Mouse (Mus musculus): ENCODE measurements around the gene Lrrc8b. TPM values are rescaled to one million over a fixed set of nuclear protein-coding genes. Genes with fewer than 3 reads are reported as not detected.

Lrrc8b gene
- polyA plus RNA-seq, 1 experiment: 0.21 TPM

DNA sequence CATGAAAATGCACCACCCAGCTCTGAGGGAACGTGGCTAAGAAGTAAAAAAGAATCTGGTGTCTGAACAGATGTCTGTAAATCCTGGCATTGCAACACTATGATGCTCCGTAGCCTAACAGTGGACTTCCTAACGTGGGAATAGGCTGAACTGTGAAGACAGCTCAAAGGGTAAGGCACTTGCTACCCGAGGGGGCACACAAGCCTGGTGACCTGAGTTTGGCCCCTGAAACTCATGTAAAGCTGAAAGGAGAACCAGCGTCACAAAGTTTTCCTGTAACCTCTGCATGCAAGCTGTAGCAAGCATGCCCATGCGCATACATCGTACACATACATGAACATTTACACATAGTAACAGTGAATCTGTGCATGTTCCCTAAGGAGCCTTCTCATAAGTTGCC lies 81.0 kb downstream of the Lrrc8b start:
- TF ChIP-seq GATA1 (IDR thresholded peaks at IDR 0.05; ENCODE audit: low read length) (no peak), TAL1 (IDR thresholded peaks at IDR 0.05; ENCODE audit: low read length) (no peak)
- Histone ChIP-seq H3K4me1 (ENCODE audit: control insufficient read depth) (peaks cover 19% of the 10 kb centered on the region), H3K4me3 (replicated peaks) (no peak overlapping the region), H3K36me3 (ENCODE audit: control insufficient read depth) (no peaks in the 10 kb centered on the region), H3K9me3 (ENCODE audit: control insufficient read depth, low read length) (peaks cover 4% of the 10 kb centered on the region), H3K27me3 (ENCODE audit: control insufficient read depth) (peaks cover 27% of the 10 kb centered on the region)

DNA sequence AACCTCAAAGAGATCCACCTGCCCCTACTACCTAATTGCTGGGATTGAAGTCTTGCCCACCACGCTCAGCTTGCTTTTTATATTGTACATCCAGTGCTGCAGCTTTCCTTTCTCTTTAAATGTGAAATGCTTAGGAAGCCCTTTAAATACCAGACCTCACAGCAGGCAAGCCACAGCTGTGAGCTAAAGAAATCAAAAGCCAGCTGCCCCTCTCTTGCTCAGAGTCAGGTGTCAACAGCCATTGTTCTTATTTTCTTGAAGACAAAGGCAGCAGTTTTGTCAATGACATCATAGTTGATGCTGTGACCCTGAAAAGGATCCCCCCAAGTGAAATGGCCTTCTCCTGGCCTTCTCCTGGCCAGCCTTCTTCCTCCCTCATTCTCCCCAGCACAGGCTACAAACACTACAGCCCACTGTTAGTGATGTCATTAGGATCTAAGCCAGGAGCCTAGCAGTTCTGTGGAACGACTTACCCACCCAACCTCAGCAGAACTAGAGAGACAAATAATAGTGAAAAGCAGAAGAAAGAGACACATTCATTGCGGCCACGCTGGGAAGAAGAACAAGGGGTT lies 82.9 kb downstream of the Lrrc8b start:
- peaks cover 39% of the 10 kb centered on the region for H3K27me3 ChIP-seq (ENCODE audit: control insufficient read depth)
- no peaks in the 10 kb centered on the region for H3K36me3 ChIP-seq (ENCODE audit: control insufficient read depth)
- H3K9me3 ChIP-seq (ENCODE audit: control insufficient read depth, low read length): peaks cover 11% of the 10 kb centered on the region
- TF ChIP-seq TAL1 (IDR thresholded peaks at IDR 0.05; ENCODE audit: low read length) (no peak), GATA1 (IDR thresholded peaks at IDR 0.05; ENCODE audit: low read length) (no peak)
- no peak overlapping the region for H3K4me3 ChIP-seq (replicated peaks)
- H3K4me1 ChIP-seq (ENCODE audit: control insufficient read depth): peaks cover 21% of the 10 kb centered on the region

DNA sequence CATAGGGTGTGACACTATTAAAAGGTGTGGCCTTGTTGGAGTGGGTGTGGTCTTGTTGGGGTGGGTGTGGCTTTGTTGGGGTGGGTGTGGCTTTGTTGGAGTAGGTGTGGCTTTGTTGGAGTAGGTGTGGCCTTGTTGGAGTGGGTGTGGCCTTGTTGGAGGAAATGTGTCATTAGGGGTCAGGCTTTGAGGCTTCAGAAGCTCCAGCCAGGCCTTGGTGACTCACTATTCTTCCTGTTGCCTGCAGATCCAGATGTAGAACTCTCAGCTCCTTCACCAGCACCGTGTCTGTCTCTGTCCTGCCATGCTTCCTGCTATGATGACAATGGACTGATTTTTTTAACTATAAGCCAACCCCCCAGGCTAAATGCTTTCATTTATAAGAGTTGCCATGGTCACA lies 83.8 kb downstream of the Lrrc8b start:
- peaks cover 13% of the 10 kb centered on the region for H3K9me3 ChIP-seq (ENCODE audit: control insufficient read depth, low read length)
- H3K4me3 ChIP-seq (replicated peaks): no peak overlapping the region
- TF ChIP-seq TAL1 (IDR thresholded peaks at IDR 0.05; ENCODE audit: low read length) (no peak), GATA1 (IDR thresholded peaks at IDR 0.05; ENCODE audit: low read length) (no peak)
- H3K36me3 ChIP-seq (ENCODE audit: control insufficient read depth): no peaks in the 10 kb centered on the region
- peaks cover 39% of the 10 kb centered on the region for H3K27me3 ChIP-seq (ENCODE audit: control insufficient read depth)
- H3K4me1 ChIP-seq (ENCODE audit: control insufficient read depth): peaks cover 20% of the 10 kb centered on the region

DNA sequence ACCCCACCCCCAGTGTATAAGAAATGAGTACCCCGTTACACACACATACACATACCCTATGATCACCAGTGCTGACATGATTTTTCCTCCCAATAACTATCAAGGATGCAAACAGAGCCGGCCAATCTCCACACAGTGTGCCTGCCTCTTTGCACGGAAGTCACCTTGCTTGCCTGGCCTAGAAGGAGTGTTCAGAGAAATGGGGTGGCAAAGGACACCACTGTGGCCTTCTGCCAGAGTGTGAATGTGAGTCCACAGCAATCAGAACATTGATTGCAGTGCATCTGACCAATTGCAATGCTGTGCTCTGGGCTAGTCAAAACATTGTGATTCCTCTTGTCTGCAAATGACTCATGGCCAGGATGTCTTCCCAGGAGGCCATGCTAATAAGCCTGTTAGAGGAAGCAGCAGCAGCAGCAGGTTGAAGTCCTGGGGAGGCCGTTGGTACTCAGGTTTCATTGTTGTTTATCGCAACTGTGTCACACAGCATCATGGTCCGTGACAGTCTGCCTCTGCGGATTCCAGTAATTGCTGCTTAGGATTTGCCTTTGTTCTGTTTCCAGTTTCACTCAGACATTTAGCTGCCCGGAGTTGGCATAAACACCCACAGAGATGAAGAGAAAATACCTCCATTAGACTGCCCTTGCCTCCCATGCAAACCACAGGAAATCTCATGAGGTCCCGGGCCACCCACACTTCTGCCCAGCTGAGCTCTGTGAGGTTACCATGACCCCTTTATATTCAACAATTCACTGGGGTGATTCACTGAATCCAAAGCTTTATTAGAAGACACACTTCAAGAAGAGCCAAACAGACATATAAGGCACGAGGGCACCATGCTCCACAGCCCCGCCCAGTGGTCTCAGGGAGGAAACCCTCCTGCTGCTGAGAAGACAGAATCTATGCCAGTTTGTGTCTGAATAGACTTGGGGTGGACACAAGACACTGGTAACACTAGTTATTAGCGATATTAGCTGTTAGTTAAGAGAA lies 84.9 kb downstream of the Lrrc8b start:
- Histone ChIP-seq H3K27me3 (ENCODE audit: control insufficient read depth) (peaks cover 36% of the 10 kb centered on the region), H3K4me1 (ENCODE audit: control insufficient read depth) (peaks cover 13% of the 10 kb centered on the region), H3K36me3 (ENCODE audit: control insufficient read depth) (no peaks in the 10 kb centered on the region), H3K9me3 (ENCODE audit: control insufficient read depth, low read length) (peaks cover 13% of the 10 kb centered on the region), H3K4me3 (replicated peaks) (no peak overlapping the region)
- TF ChIP-seq GATA1 (IDR thresholded peaks at IDR 0.05; ENCODE audit: low read length): no peak
- TF ChIP-seq TAL1 (IDR thresholded peaks at IDR 0.05; ENCODE audit: low read length): no peak

DNA sequence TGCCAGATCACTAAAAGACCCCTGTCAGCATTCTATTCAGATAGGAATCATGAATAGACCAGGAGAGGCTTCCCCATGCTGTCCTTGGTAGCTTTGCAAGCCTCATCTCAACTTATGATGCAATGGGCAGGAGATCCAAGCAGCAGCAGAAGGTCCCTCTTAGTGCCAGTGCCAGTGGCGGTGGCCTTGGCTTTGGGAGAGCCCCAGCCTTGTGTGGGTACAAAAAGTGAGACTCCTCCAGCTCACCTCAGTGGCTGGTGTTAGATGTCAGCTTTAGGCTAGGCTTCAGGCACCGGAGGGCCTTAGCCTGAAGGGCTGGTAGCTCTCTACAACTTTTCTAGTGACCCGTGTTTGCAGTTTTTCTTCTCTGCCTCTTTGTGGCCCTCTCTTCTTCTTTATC lies 85.6 kb downstream of the Lrrc8b start:
- Histone ChIP-seq H3K27me3 (ENCODE audit: control insufficient read depth) (peaks cover 30% of the 10 kb centered on the region), H3K4me3 (replicated peaks) (no peak overlapping the region), H3K36me3 (ENCODE audit: control insufficient read depth) (no peaks in the 10 kb centered on the region), H3K4me1 (ENCODE audit: control insufficient read depth) (peaks cover 10% of the 10 kb centered on the region), H3K9me3 (ENCODE audit: control insufficient read depth, low read length) (peaks cover 13% of the 10 kb centered on the region)
- TF ChIP-seq GATA1 (IDR thresholded peaks at IDR 0.05; ENCODE audit: low read length) (no peak), TAL1 (IDR thresholded peaks at IDR 0.05; ENCODE audit: low read length) (no peak)

DNA sequence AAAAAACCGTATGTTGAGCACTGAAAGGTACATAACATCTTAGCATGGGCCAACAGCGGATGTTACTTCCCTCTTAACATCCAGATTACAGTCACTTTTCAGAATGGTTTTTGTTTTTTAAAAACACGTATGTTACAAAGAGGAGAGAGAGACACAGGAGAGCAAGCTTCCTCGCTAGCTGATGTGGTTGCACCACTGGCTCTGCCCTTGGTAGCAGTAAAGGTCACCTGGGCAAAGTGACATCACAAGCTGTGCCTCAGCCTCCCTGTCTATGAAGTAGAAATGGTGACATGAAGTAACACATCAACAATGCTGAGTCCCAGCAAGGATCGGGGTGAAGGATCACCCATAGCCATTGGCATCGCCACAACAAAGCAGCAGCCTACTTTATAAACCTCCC lies 93.2 kb downstream of the Lrrc8b start:
- Histone ChIP-seq H3K36me3 (ENCODE audit: control insufficient read depth) (no peaks in the 10 kb centered on the region), H3K9me3 (ENCODE audit: control insufficient read depth, low read length) (no peaks in the 10 kb centered on the region), H3K4me1 (ENCODE audit: control insufficient read depth) (no peaks in the 10 kb centered on the region), H3K27me3 (ENCODE audit: control insufficient read depth) (no peaks in the 10 kb centered on the region), H3K4me3 (replicated peaks) (no peak overlapping the region)
- no peak for TF ChIP-seq GATA1 (IDR thresholded peaks at IDR 0.05; ENCODE audit: low read length)
- no peak for TF ChIP-seq TAL1 (IDR thresholded peaks at IDR 0.05; ENCODE audit: low read length)

DNA sequence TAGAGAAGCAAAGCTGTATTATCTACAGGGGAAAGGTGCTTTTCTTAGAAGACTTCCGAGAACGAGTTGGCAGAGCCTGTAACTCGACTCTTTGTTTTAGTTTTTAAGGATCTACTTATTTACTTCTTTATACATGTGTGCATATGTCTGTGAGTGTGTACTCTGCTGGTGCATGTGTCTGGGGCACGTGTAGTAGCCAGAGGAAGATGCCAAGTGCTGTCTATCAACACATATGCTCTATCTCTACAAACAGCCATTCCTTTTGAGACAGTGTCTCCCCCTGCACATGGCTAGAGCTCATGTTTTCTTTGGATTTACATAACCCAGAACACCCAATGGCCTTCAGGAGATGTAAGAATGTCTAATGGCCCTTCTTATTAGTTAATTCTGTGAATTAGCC lies 96.7 kb downstream of the Lrrc8b start:
- Histone ChIP-seq H3K36me3 (ENCODE audit: control insufficient read depth) (no peaks in the 10 kb centered on the region), H3K4me1 (ENCODE audit: control insufficient read depth) (no peaks in the 10 kb centered on the region; the same call in 1 of the 2 replicates), H3K4me3 (replicated peaks) (no peak overlapping the region), H3K9me3 (ENCODE audit: control insufficient read depth, low read length) (no peaks in the 10 kb centered on the region), H3K27me3 (ENCODE audit: control insufficient read depth) (peaks cover 1% of the 10 kb centered on the region; the same call in 1 of the 2 replicates)
- no peak for TF ChIP-seq TAL1 (IDR thresholded peaks at IDR 0.05; ENCODE audit: low read length)
- TF ChIP-seq GATA1 (IDR thresholded peaks at IDR 0.05; ENCODE audit: low read length): no peak

DNA sequence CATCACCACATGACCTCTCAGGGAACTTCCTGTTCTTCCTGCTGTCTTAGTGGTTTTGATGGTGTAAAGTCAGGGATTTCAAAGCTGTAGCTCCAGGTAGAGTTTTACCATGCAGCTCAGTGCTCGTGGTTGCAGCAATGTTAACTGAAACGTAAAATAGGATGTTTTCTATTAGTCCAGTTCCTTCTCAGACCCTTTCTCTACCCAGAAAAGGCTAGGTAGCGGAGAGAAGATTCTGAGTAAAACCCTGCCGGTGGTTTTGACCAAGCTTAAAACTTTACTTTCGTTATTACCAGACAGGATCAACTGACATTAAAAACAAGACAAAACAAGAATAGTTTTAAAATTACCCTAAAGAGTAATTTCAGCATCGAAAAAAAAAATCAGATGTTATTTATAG lies 100.0 kb downstream of the Lrrc8b start:
- H3K36me3 ChIP-seq (ENCODE audit: control insufficient read depth): no peaks in the 10 kb centered on the region; the same call in 1 of the 2 replicates
- peaks cover 24% of the 10 kb centered on the region for H3K4me1 ChIP-seq (ENCODE audit: control insufficient read depth)
- H3K27me3 ChIP-seq (ENCODE audit: control insufficient read depth): peaks cover 2% of the 10 kb centered on the region; the same call in 1 of the 2 replicates
- no peaks in the 10 kb centered on the region for H3K9me3 ChIP-seq (ENCODE audit: control insufficient read depth, low read length)
- H3K4me3 ChIP-seq (replicated peaks): no peak overlapping the region
- TF ChIP-seq TAL1 (IDR thresholded peaks at IDR 0.05; ENCODE audit: low read length) (no peak), GATA1 (IDR thresholded peaks at IDR 0.05; ENCODE audit: low read length) (no peak)

DNA sequence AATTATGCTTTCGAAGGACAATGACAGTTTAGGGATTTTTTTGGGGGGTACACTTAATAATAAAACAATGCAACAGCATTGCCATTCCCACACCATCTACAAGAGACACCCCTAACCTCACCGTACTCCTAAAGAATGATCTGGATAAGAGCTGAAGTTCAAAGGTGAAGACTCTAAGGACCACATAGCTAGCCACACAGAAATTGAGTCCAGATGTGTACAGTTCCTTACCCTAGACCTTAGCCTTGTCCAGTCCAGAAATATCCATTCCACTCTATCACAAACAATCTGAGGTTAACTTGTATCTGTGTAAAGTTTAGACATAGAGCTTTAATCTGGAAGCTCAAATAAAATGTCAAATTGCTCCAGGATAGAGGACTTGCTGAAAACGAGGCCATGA lies 100.7 kb downstream of the Lrrc8b start:
- peaks cover 2% of the 10 kb centered on the region; the same call in 1 of the 2 replicates for H3K27me3 ChIP-seq (ENCODE audit: control insufficient read depth)
- H3K4me1 ChIP-seq (ENCODE audit: control insufficient read depth): peaks cover 32% of the 10 kb centered on the region
- no peak overlapping the region for H3K4me3 ChIP-seq (replicated peaks)
- no peaks in the 10 kb centered on the region; the same call in 1 of the 2 replicates for H3K36me3 ChIP-seq (ENCODE audit: control insufficient read depth)
- TF ChIP-seq GATA1 (IDR thresholded peaks at IDR 0.05; ENCODE audit: low read length) (no peak), TAL1 (IDR thresholded peaks at IDR 0.05; ENCODE audit: low read length) (no peak)
- H3K9me3 ChIP-seq (ENCODE audit: control insufficient read depth, low read length): no peaks in the 10 kb centered on the region
